ENCODE assay signal across 9 mouse cellular contexts in the genomic region with DNA sequence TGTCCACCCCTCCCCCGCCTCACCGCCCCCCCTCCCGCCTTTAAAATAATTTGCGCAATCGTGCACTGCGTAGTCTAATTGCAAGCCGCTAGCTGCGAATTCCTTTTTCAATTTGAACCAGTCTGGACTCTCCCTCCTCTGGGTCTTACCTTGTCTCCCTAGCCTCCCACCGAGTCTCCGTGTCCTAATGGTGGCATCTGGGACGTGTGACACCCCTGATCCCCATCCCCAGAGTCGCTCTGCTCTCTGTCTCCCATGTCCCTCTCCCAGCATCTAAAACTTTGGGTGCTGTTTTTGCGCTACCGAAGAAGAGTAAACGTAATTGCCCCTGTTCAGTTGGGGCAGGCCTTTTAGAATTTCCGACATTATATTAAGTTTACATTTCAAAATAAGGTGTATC. TPM values are rescaled to one million over a fixed set of nuclear protein-coding genes. Genes with fewer than 3 reads are reported as not detected.
A peak's percentile ranks its signal among the peaks of the same experiment; 100 is the strongest.
DNase-seq lines count a peak whose midpoint lies in the region; ATAC-seq and TF ChIP-seq lines count a peak whose summit lies in the region.
"Had no signal": no experiment of that assay in that cellular context is flagged by ENCODE, and none has a peak within 500 bp of the region (broad histone marks: within the 10 kb centered on the region; RNA-seq: fewer than 3 reads in every experiment).

No protein-coding gene starts in this region.

- no peak for TF ChIP-seq POLR2A in kidney, adult 2 months (IDR thresholded peaks at IDR 0.05; ENCODE audit: low read depth, low read length)

- no peaks in the 10 kb centered on the region for H3K9me3 ChIP-seq in embryonic facial prominence, embryonic 15.5 days (replicated peaks)
- no peaks in the 10 kb centered on the region for H3K9me3 ChIP-seq in intestine, embryonic 15.5 days
- H3K9me3 ChIP-seq in midbrain, embryonic 14.5 days (ENCODE audit: control insufficient read depth, low read length) = no peaks in the 10 kb centered on the region

- no peak for TF ChIP-seq CTCF in kidney, adult 2 months (conservative IDR thresholded peaks at IDR 0.05; ENCODE audit: insufficient read depth, insufficient read length, low read depth, low read length)

- no peak overlapping the region for H3K27ac ChIP-seq in kidney, adult 2 months (ENCODE audit: insufficient read depth, low read depth, low read length)
- H3K27ac ChIP-seq in embryonic facial prominence, embryonic 15.5 days (replicated peaks) = no peak overlapping the region
- H3K27ac ChIP-seq in intestine, embryonic 15.5 days = peak overlapping the region; percentile 88; the same call in 1 of the 2 replicates
- no peak overlapping the region for H3K27ac ChIP-seq in midbrain, embryonic 14.5 days (replicated peaks; ENCODE audit: low read depth, low read length)

- H3K4me3 ChIP-seq in kidney, adult 2 months (ENCODE audit: insufficient read depth, low read depth, low read length) = no peak overlapping the region
- peak overlapping the region; percentile 34 for H3K4me3 ChIP-seq in embryonic facial prominence, embryonic 15.5 days (replicated peaks)
- H3K4me3 ChIP-seq in intestine, embryonic 15.5 days (replicated peaks) = peak overlapping the region; percentile 53
- H3K4me3 ChIP-seq in midbrain, embryonic 14.5 days (replicated peaks; ENCODE audit: low read depth, low read length) = peak overlapping the region; percentile 14; the same call in 1 of the 2 replicates

- H3K9ac ChIP-seq in embryonic facial prominence, embryonic 15.5 days = no peak overlapping the region
- H3K9ac ChIP-seq in intestine, embryonic 15.5 days = peak overlapping the region; percentile 54
- no peak overlapping the region for H3K9ac ChIP-seq in midbrain, embryonic 14.5 days (replicated peaks; ENCODE audit: low read length)

- 11% methylated on average over 16 of the region's 16 CpGs for WGBS in kidney, adult 2 months
- 2% methylated on average over 16 of the region's 16 CpGs for WGBS in embryonic facial prominence, embryonic 15.5 days
- 1% methylated on average over 16 of the region's 16 CpGs for WGBS in intestine, embryonic 15.5 days
- WGBS in midbrain, embryonic 14.5 days = 1% methylated on average over 16 of the region's 16 CpGs

- H3K27me3 ChIP-seq in kidney, adult 2 months (replicated peaks; ENCODE audit: control insufficient read depth, insufficient read depth, low read length) = no peaks in the 10 kb centered on the region
- peaks cover 31% of the 10 kb centered on the region for H3K27me3 ChIP-seq in embryonic facial prominence, embryonic 15.5 days
- H3K27me3 ChIP-seq in intestine, embryonic 15.5 days (replicated peaks) = 0 out of 2 replicates have a peak, but pooled peaks cover 8% of the 10 kb centered on the region
- H3K27me3 ChIP-seq in midbrain, embryonic 14.5 days (ENCODE audit: control insufficient read depth, insufficient read depth, low read length) = peaks cover 69% of the 10 kb centered on the region

- no peak for ATAC-seq in embryonic facial prominence, embryonic 15.5 days (ENCODE audit: insufficient number of reproducible peaks, low FRiP score, low TSS enrichment, low read depth)
- no peak; the same call in 1 of the 2 replicates for ATAC-seq in intestine, embryonic 15.5 days
- no peak for ATAC-seq in midbrain, embryonic 14.5 days (ENCODE audit: low FRiP score, low TSS enrichment)
- ATAC-seq in erythroblast, adult 5-6 weeks (replicated peaks; ENCODE audit: low FRiP score, poor library complexity, severe bottlenecking) = no peak
- ATAC-seq: Patski had no signal

- H3K36me3 ChIP-seq in kidney, adult 2 months (ENCODE audit: control insufficient read depth, insufficient read depth, low read length) = no peaks in the 10 kb centered on the region
- H3K36me3 ChIP-seq in embryonic facial prominence, embryonic 15.5 days = no peaks in the 10 kb centered on the region
- no peaks in the 10 kb centered on the region for H3K36me3 ChIP-seq in intestine, embryonic 15.5 days
- no peaks in the 10 kb centered on the region for H3K36me3 ChIP-seq in midbrain, embryonic 14.5 days (ENCODE audit: control insufficient read depth, insufficient read depth, low read length)

- 0 out of 2 replicates have a peak, but pooled peaks cover 3% of the 10 kb centered on the region for H3K4me1 ChIP-seq in kidney, adult 2 months (ENCODE audit: control insufficient read depth, insufficient read depth, low read length)
- peaks cover 23% of the 10 kb centered on the region for H3K4me1 ChIP-seq in embryonic facial prominence, embryonic 15.5 days
- H3K4me1 ChIP-seq in intestine, embryonic 15.5 days (replicated peaks) = peaks cover 8% of the 10 kb centered on the region
- H3K4me1 ChIP-seq in midbrain, embryonic 14.5 days (ENCODE audit: control insufficient read depth, insufficient read depth, low read length) = peaks cover 12% of the 10 kb centered on the region; the same call in 1 of the 2 replicates

- peak; percentile 10 for DNase-seq in kidney, adult 2 months
- no peak for DNase-seq in kidney, adult 9 months
- no peak for DNase-seq in midbrain, embryonic 14.5 days
- DNase-seq in left cerebral cortex, adult 8-10 months (ENCODE audit: low spot score in 2 of 2) = no peak
- DNase-seq in gastrocnemius, postnatal 10 days = no peak

- peak overlapping the region; percentile 54 for H3K4me2 ChIP-seq in embryonic facial prominence, embryonic 15.5 days (replicated peaks)
- peak overlapping the region; percentile 78 for H3K4me2 ChIP-seq in intestine, embryonic 15.5 days (replicated peaks)
- peak overlapping the region; percentile 35 for H3K4me2 ChIP-seq in midbrain, embryonic 14.5 days (ENCODE audit: low read length)

RNA-seq across cellular contexts. Expression of gene Prdm1, which starts 0.7 kb away (rescaled TPM):
- polyA plus RNA-seq in kidney, adult 2 months (2012; rRNA removed) = 1.8 and 1.9 TPM in 2 replicates
- 8.5 and 8.7 TPM in 2 replicates for polyA plus RNA-seq in embryonic facial prominence, embryonic 15.5 days (2015; fragmentation: Nextera tagmentation; extraction: Ambion mirVana)
- 21.2 and 22.0 TPM in 2 replicates for polyA plus RNA-seq in intestine, embryonic 15.5 days (2015; fragmentation: Nextera tagmentation; extraction: Ambion mirVana)
- 0.61 and 0.97 TPM in 2 replicates for polyA plus RNA-seq in midbrain, embryonic 14.5 days (2014; fragmentation: Nextera tagmentation; extraction: Ambion mirVana)
- 1 to 10 TPM in 3 of 4 experiments, under 1 TPM in 1; 0.89 to 1.3 (median 1.2) TPM for total RNA-seq in left cerebral cortex, adult 8-10 months (2022)
- 1 to 10 TPM; 1.5 to 2.8 TPM for total RNA-seq in gastrocnemius, postnatal 10 days (2021)
- 0.42 and 0.77 TPM in 2 replicates for total RNA-seq in erythroblast, adult 5-6 weeks (2015; ENCODE audit: low replicate concordance)
- 0.84 and 2.6 TPM in 2 replicates for total RNA-seq in erythroblast, adult 5-6 weeks (2017; ENCODE audit: low replicate concordance)
